Mouse (Mus musculus) forebrain, embryonic 12.5 days (tissue): ENCODE results near the gene Dpep2nb. TPM values are rescaled to one million over a fixed set of nuclear protein-coding genes. Genes with fewer than 3 reads are reported as not detected.
"Not testable (repeated sequence)": the region's sequence is repeated elsewhere in the genome, so short reads cannot be mapped to it uniquely, and the experiment has no call there.

Source experiments
- ATAC-seq: fragments of 200-750 bp; cut with Nextera tagmentation; 2 replicates; pipeline ENCODE4 v1.8.0; 2017; ENCODE audit warnings: moderate TSS enrichment; ENCODE audit not compliant: low FRiP score
- H3K27ac ChIP-seq: fragments of 300-500 bp; sonication (generic); 2 replicates; pipeline ENCODE4 v1.5.1; 2016; ENCODE audit warnings: mild to moderate bottlenecking
- H3K27me3 ChIP-seq: fragments of 300-500 bp; sonication (generic); 2 replicates; pipeline ENCODE4 v1.6.1; 2016; ENCODE audit warnings: mild to moderate bottlenecking
- H3K36me3 ChIP-seq: fragments of 300-500 bp; sonication (generic); replicated peaks from 2 replicates; pipeline ENCODE4 v1.6.1; 2016; ENCODE audit warnings: mild to moderate bottlenecking
- H3K4me1 ChIP-seq: fragments of 300-500 bp; sonication (generic); 2 replicates; pipeline ENCODE4 v1.6.1; 2016
- H3K4me2 ChIP-seq: fragments of 300-500 bp; sonication (generic); 2 replicates; pipeline ENCODE4 v1.6.1; 2016; ENCODE audit warnings: mild to moderate bottlenecking, moderate library complexity
- H3K4me3 ChIP-seq: fragments of 300-500 bp; sonication (generic); replicated peaks from 2 replicates; pipeline ENCODE4 v1.5.1; 2016; ENCODE audit warnings: mild to moderate bottlenecking
- H3K9ac ChIP-seq: fragments of 300-500 bp; sonication (generic); 2 replicates; pipeline ENCODE4 v1.6.1; 2016; ENCODE audit warnings: mild to moderate bottlenecking
- H3K9me3 ChIP-seq: fragments of 300-500 bp; sonication (generic); 2 replicates; pipeline ENCODE4 v1.6.1; 2016
- WGBS: fragments of 180-500 bp; shearing (Covaris S2); methylation state at CpG from one replicate; pipeline ENCODE4 v1.1.7; 2016; 5-methylcytosine and 5-hydroxymethylcytosine counted together
- polyA plus RNA-seq: library from polyadenylated mRNA; unstranded; fragments of >200 nt; fragmentation: Nextera tagmentation; extraction: Ambion mirVana; gene quantifications from 2 replicates; pipeline ENCODE4 v1.2.1, GENCODE M21; 2016

Dpep2nb gene
- polyA plus RNA-seq, 1 experiment from 2014 or later = not detected

GRCm38 (mm10) chr8:106001908-106002307, 3.9 kb downstream of the Dpep2nb start:
- no peak overlapping the region for H3K9ac ChIP-seq
- H3K36me3 ChIP-seq = no peaks in the 10 kb centered on the region
- no peaks in the 10 kb centered on the region for H3K9me3 ChIP-seq
- ATAC-seq = no peak
- H3K4me2 ChIP-seq = no peak overlapping the region
- no peaks in the 10 kb centered on the region; the same call in 1 of the 2 replicates for H3K27me3 ChIP-seq
- no peak overlapping the region for H3K4me3 ChIP-seq
- no peak overlapping the region for H3K27ac ChIP-seq
- WGBS = 82% methylated on average over 4 of the region's 4 CpGs
- H3K4me1 ChIP-seq = no peaks in the 10 kb centered on the region

- H3K36me3 ChIP-seq = no peaks in the 10 kb centered on the region
- no peaks in the 10 kb centered on the region for H3K9me3 ChIP-seq
- H3K27me3 ChIP-seq = no peaks in the 10 kb centered on the region; the same call in 1 of the 2 replicates
- no peak overlapping the region for H3K4me2 ChIP-seq
- ATAC-seq = no peak
- H3K9ac ChIP-seq = no peak overlapping the region
- 87% methylated on average over 2 of the region's 2 CpGs for WGBS
- no peak overlapping the region for H3K27ac ChIP-seq
- H3K4me1 ChIP-seq = no peaks in the 10 kb centered on the region
- H3K4me3 ChIP-seq = no peak overlapping the region
Observed at GRCm38 (mm10) chr8:105998971-105999370, 6.8 kb downstream of the Dpep2nb start.

GRCm38 (mm10) chr8:105996359-105996758, 9.4 kb downstream of the Dpep2nb start:
- Histone ChIP-seq H3K4me2 (no peak overlapping the region), H3K27ac (no peak overlapping the region), H3K4me3 (no peak overlapping the region), H3K36me3 (no peaks in the 10 kb centered on the region), H3K27me3 (no peaks in the 10 kb centered on the region; the same call in 1 of the 2 replicates), H3K9me3 (no peaks in the 10 kb centered on the region), H3K4me1 (no peaks in the 10 kb centered on the region), H3K9ac (no peak overlapping the region)
- 70% methylated on average over 7 of the region's 7 CpGs for WGBS
- no peak for ATAC-seq

DNA sequence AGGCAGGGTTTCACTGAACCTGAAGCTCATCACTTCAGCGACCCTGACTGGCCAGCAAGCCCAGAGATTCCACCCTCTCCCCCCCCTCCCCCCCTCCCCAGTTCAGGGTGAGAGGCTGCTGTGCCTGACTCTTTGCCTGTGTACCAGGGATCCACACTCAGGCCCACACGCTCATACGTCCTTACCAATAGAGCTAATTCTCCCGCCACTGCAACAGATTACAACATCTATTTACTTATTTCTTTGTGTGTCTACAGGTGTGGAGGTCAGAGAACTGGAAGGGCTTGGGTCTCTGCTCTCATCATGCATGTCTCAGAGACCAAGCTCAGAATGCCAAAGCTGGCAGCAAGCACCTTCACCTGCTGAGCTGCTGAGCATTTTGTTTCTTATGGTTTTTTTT, 12.5 kb downstream of the Dpep2nb start:
- ATAC-seq = no peak
- WGBS = 59% methylated on average over 4 of the region's 4 CpGs

GRCm38 (mm10) chr8:105992499-105992898, 13.3 kb downstream of the Dpep2nb start:
- WGBS = 64% methylated on average over 5 of the region's 5 CpGs
- no peak overlapping the region for H3K27ac ChIP-seq
- no peaks in the 10 kb centered on the region for H3K36me3 ChIP-seq
- no peak overlapping the region for H3K4me2 ChIP-seq
- H3K4me3 ChIP-seq = no peak overlapping the region
- H3K4me1 ChIP-seq = no peaks in the 10 kb centered on the region
- H3K27me3 ChIP-seq = no peaks in the 10 kb centered on the region
- ATAC-seq = no peak
- H3K9me3 ChIP-seq = no peaks in the 10 kb centered on the region
- H3K9ac ChIP-seq = no peak overlapping the region

More for the DNA sequence above, 12.5 kb downstream of the Dpep2nb start:
- H3K27ac ChIP-seq = no peak overlapping the region
- no peak overlapping the region for H3K4me3 ChIP-seq
- H3K9me3 ChIP-seq = no peaks in the 10 kb centered on the region
- H3K36me3 ChIP-seq = no peaks in the 10 kb centered on the region
- no peaks in the 10 kb centered on the region for H3K4me1 ChIP-seq
- no peak overlapping the region for H3K9ac ChIP-seq
- no peaks in the 10 kb centered on the region for H3K27me3 ChIP-seq
- H3K4me2 ChIP-seq = no peak overlapping the region

- H3K4me3 ChIP-seq = no peak overlapping the region
- H3K27me3 ChIP-seq = no peaks in the 10 kb centered on the region
- no peaks in the 10 kb centered on the region for H3K9me3 ChIP-seq
- H3K4me2 ChIP-seq = no peak overlapping the region
- no peaks in the 10 kb centered on the region for H3K4me1 ChIP-seq
- no peak for ATAC-seq
- no peak overlapping the region for H3K9ac ChIP-seq
- H3K27ac ChIP-seq = no peak overlapping the region
- WGBS = 87% methylated on average over 2 of the region's 2 CpGs
- H3K36me3 ChIP-seq = no peaks in the 10 kb centered on the region
Observed at GRCm38 (mm10) chr8:105991546-105991945, 14.2 kb downstream of the Dpep2nb start.

DNA sequence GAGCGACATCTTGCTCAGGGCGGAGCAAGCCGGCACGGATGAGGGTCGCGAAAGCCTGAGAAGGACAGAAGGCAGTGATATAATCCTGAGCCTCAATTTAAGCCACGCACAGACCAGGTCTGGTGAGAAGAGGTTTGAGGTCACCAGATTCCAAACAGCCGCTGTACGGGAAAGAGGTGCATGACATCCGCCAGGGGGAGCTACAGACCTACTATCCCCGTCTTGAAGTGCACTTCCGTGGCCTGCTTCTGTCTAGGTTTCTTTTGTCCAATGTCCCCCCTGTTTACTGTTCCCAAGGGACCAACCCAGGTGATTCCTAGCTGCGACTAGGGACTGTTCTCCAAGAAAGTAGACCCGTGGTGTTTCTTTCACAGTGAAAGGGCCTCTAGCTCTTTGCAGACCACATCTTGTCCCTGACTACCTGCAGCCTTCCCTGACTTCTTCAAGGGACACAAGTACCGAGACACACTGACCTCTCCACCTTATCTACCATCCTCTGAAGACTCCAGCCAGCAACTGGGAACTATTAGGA, 14.9 kb downstream of the Dpep2nb start, which contains the start of gene Dus2:
Dus2 (plus strand) TSS at position 482 of the 532 bp plus-strand sequence.
- H3K27ac ChIP-seq = no peak within 1 kb of the TSS
- no peaks in the 10 kb centered on the region for H3K9me3 ChIP-seq
- H3K4me1 ChIP-seq = no peaks in the 10 kb centered on the region
- peak; percentile 65 for ATAC-seq
- H3K27me3 ChIP-seq = no peaks in the 10 kb centered on the region
- no peak within 1 kb of the TSS for H3K9ac ChIP-seq
- H3K36me3 ChIP-seq = no peaks in the 10 kb centered on the region
- WGBS = 11% methylated on average over 15 of the region's 15 CpGs
- H3K4me2 ChIP-seq = peak within 1 kb of the TSS; percentile 22; the same call in 1 of the 2 replicates
- H3K4me3 ChIP-seq = no peak within 1 kb of the TSS

DNA sequence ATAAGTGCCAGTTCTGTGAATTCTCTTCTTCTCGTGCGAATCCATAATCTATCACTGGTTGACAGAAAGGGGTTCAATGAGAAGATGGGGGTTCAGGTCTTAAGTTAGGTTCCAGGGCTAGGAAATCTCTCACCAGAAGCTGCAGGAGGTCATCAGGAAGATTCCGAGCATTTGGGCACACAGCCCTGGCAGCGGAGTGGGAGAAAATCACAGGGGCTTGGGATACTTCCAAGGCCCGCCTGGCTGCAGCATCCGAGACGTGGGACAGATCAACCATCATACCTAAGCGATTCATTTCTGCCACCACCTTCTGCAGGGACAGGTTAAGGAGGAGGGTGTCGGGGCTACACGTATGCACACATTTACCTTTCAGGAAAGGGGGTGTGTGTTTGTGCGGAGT, 17.2 kb downstream of the Dpep2nb start:
- ATAC-seq = no peak
- no peak overlapping the region for H3K4me3 ChIP-seq
- H3K27ac ChIP-seq = no peak overlapping the region
- no peaks in the 10 kb centered on the region for H3K36me3 ChIP-seq
- WGBS = 83% methylated on average over 11 of the region's 11 CpGs
- no peak overlapping the region for H3K4me2 ChIP-seq
- no peak overlapping the region for H3K9ac ChIP-seq
- no peaks in the 10 kb centered on the region for H3K9me3 ChIP-seq
- H3K4me1 ChIP-seq = no peaks in the 10 kb centered on the region
- H3K27me3 ChIP-seq = no peaks in the 10 kb centered on the region

- WGBS = 84% methylated on average over 11 of the region's 11 CpGs
- not testable (repeated sequence) for H3K27ac ChIP-seq, H3K36me3 ChIP-seq, H3K9me3 ChIP-seq, H3K4me2 ChIP-seq, ATAC-seq, H3K4me3 ChIP-seq, H3K27me3 ChIP-seq, H3K4me1 ChIP-seq, H3K9ac ChIP-seq
Observed at GRCm38 (mm10) chr8:105983406-105983805, 22.4 kb downstream of the Dpep2nb start.

DNA sequence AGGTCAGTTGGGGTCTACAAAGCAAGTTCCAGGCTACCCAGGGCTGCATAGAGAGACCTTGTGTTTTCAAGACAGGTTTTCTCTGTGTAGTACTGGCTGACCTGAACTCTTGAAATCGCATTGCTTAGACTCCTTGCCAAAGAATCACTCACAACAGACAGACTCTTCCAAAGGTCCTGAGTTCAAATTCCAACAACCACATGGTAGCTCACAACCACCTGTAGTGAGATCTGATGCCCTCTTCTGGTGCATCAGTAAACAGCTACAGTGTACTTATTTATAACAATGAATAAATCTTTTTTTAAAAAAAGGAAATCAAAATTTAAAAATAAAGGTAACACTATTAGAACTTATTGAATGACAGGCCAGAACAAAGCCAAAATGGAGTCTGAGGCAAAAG, 24.6 kb downstream of the Dpep2nb start:
- 100% methylated on average over 1 of the region's 1 CpGs for whole genome bisulfite sequencing
- Histone ChIP-seq H3K4me1 (no peaks in the 10 kb centered on the region), H3K4me3 (no peak overlapping the region), H3K9ac (no peak overlapping the region), H3K36me3 (no peaks in the 10 kb centered on the region), H3K27ac (no peak overlapping the region), H3K27me3 (no peaks in the 10 kb centered on the region), H3K4me2 (no peak overlapping the region), H3K9me3 (no peaks in the 10 kb centered on the region)
- ATAC-seq = no peak

GRCm38 (mm10) chr8:105979325-105979724, 26.4 kb downstream of the Dpep2nb start, which contains the start of gene Dpep3:
TSS of gene Dpep3 (minus strand) at chr8:105979429.
- no peaks in the 10 kb centered on the region for H3K4me1 ChIP-seq
- H3K27me3 ChIP-seq = no peaks in the 10 kb centered on the region
- no peaks in the 10 kb centered on the region for H3K9me3 ChIP-seq
- H3K36me3 ChIP-seq = no peaks in the 10 kb centered on the region
- H3K9ac ChIP-seq = no peak within 1 kb of the TSS
- H3K4me3 ChIP-seq = no peak within 1 kb of the TSS
- no peak within 1 kb of the TSS for H3K27ac ChIP-seq
- ATAC-seq = no peak
- no peak within 1 kb of the TSS for H3K4me2 ChIP-seq
- WGBS = 92% methylated on average over 15 of the region's 15 CpGs

GRCm38 (mm10) chr8:105975363-105975762, 30.4 kb downstream of the Dpep2nb start:
- Histone ChIP-seq H3K4me3 (no peak overlapping the region), H3K9me3 (no peaks in the 10 kb centered on the region), H3K36me3 (no peaks in the 10 kb centered on the region), H3K4me1 (no peaks in the 10 kb centered on the region), H3K4me2 (no peak overlapping the region), H3K27ac (no peak overlapping the region), H3K9ac (no peak overlapping the region), H3K27me3 (no peaks in the 10 kb centered on the region)
- WGBS = 51% methylated on average over 7 of the region's 7 CpGs
- ATAC-seq = no peak

GRCm38 (mm10) chr8:105971019-105971720, 34.6 kb downstream of the Dpep2nb start:
- no peak overlapping the region for H3K4me3 ChIP-seq
- WGBS = 71% methylated on average over 8 of the region's 8 CpGs
- no peaks in the 10 kb centered on the region for H3K36me3 ChIP-seq
- peaks cover 8% of the 10 kb centered on the region for H3K4me1 ChIP-seq
- H3K27me3 ChIP-seq = peaks cover 20% of the 10 kb centered on the region
- H3K9ac ChIP-seq = no peak overlapping the region
- no peak for ATAC-seq
- no peak overlapping the region for H3K4me2 ChIP-seq
- no peaks in the 10 kb centered on the region for H3K9me3 ChIP-seq
- H3K27ac ChIP-seq = no peak overlapping the region
